Mouse (Mus musculus) stomach, postnatal 0 days (tissue): ENCODE measurements around the gene Pcp4l1.

Source experiments
- CTCF ChIP-seq: IDR thresholded peaks from 2 replicates; pipeline ENCODE4 v1.5.1; 2016; ENCODE audit warnings: antibody characterized with exemption, low read depth, mild to moderate bottlenecking, moderate library complexity
- EP300 ChIP-seq: optimal IDR thresholded peaks from 2 replicates; pipeline ENCODE3; 2016; ENCODE audit warnings: antibody characterized with exemption

DNA sequence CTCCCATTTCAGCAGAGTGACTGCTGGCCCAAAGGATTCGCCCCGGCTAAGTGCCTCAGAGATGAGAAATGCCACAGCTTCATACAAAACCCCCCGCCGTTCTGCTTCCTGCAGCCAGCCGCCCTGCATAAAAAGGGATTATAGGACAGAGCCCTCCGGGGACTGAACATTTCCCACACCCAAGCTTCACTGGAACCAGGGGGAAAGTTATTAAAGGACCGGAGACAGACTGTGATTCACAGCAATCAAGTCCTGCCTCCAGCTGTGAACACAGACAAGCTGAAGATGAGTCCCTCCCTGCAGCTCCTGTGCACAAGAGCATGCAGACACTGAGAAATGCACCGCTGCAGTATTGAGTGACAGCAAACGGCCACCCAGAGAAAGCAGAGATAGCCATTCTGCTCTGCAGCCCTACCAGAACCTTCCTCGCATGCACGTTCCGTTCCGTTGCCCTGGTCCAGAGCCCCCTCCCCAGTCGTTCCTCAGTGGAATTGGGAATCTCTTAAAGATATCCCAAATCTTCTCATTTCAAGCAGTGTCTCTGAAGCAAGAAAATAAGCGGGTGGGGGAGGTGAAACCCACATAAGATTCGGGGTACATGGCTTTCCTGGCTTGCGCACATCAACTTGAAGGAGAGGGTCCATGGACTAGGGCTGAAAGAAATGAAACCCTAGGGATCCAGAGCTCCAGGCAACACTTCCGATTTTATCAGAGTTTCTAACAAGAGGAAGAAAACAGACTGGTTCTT lies 2.8 kb downstream of the Pcp4l1 start:
- no peak for TF ChIP-seq CTCF
- no peak for TF ChIP-seq EP300
